Mouse (Mus musculus) embryonic facial prominence, embryonic 10.5 days (tissue): Measurements from ENCODE around the gene Znhit2. TPM values are rescaled to one million over a fixed set of nuclear protein-coding genes. Genes with fewer than 3 reads are reported as not detected.
"Not testable (repeated sequence)": the region's sequence is repeated elsewhere in the genome, so short reads cannot be mapped to it uniquely, and the experiment has no call there.

Experiments
- DNase-seq: peaks from one replicate; pipeline ENCODE4 v3.0.0-alpha.2; 2017; ENCODE audit warnings: low spot score
- H3K27ac ChIP-seq: fragments of 300-500 bp; sonication (generic); replicated peaks from 2 replicates; pipeline ENCODE4 v1.5.1; 2016; ENCODE audit warnings: mild to moderate bottlenecking
- H3K27me3 ChIP-seq: fragments of 300-500 bp; sonication (generic); replicated peaks from 2 replicates; pipeline ENCODE4 v1.6.1; 2016; ENCODE audit warnings: low read depth, mild to moderate bottlenecking; ENCODE audit not compliant: poor library complexity, severe bottlenecking
- H3K36me3 ChIP-seq: fragments of 300-500 bp; sonication (generic); replicated peaks from 2 replicates; pipeline ENCODE4 v1.6.1; 2016; ENCODE audit warnings: mild to moderate bottlenecking, moderate library complexity
- H3K4me1 ChIP-seq: fragments of 300-500 bp; sonication (generic); 2 replicates; pipeline ENCODE4 v1.6.1; 2016
- H3K4me3 ChIP-seq: fragments of 300-500 bp; sonication (generic); 2 replicates; pipeline ENCODE4 v1.5.1; 2016; ENCODE audit warnings: mild to moderate bottlenecking, moderate library complexity
- H3K9me3 ChIP-seq: fragments of 300-500 bp; sonication (generic); 2 replicates; pipeline ENCODE4 v1.6.1; 2016; ENCODE audit warnings: mild to moderate bottlenecking
- WGBS: fragments of 180-500 bp; shearing (Covaris S2); methylation state at CpG from one replicate; pipeline ENCODE4 v1.1.7; 2016; 5-methylcytosine and 5-hydroxymethylcytosine counted together
- polyA plus RNA-seq: library from polyadenylated mRNA; unstranded; fragments of >200 nt; fragmentation: Nextera tagmentation; extraction: Ambion mirVana; gene quantifications from 2 replicates; pipeline ENCODE4 v1.2.1, GENCODE M21; 2016

The Znhit2 gene
- polyA plus RNA-seq, 1 experiment from 2014 or later, result 35.6 TPM

DNA sequence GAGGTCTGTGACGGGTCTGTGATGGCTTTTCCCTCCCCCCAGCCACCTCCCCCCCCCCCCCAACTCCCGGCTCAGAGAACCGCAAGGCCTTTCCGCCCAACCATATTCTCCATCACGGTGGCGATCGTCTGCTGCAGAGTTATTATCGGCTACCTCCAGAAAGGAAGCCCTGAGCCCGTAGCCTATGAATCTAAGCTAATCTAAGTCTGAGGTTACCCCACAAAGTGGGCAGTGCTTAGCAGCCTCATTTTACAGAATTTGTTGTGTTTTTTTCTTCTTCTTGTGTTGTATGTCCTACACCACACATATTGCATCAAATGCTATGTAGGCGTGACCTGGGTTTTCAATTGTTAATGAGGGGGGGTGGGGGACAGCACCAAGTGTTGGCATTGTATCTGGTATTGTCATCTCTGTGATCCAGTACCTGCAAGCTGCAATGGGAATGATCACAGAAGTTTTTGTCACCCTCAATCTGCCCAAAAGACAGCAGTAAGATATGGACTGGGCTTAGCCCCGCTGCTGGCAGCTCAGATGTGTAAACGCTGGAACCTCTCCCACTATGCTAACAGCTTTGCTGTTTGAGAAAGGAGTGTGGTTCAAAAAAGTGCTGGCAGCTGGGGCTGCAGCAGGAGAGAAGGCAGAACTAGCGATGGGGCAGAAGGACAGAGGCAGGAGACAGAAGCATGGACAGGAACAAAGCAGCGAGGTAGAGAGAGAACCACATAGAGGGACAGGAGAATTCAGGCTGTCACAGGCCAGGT lies 30.3 kb upstream of the Znhit2 start:
- Histone ChIP-seq H3K36me3 (no peaks in the 10 kb centered on the region), H3K27me3 (no peaks in the 10 kb centered on the region), H3K27ac (no peak overlapping the region), H3K4me3 (no peak overlapping the region), H3K4me1 (no peaks in the 10 kb centered on the region), H3K9me3 (no peaks in the 10 kb centered on the region)
- DNase-seq, result no peak
- 78% methylated on average over 14 of the region's 14 CpGs for WGBS

DNA sequence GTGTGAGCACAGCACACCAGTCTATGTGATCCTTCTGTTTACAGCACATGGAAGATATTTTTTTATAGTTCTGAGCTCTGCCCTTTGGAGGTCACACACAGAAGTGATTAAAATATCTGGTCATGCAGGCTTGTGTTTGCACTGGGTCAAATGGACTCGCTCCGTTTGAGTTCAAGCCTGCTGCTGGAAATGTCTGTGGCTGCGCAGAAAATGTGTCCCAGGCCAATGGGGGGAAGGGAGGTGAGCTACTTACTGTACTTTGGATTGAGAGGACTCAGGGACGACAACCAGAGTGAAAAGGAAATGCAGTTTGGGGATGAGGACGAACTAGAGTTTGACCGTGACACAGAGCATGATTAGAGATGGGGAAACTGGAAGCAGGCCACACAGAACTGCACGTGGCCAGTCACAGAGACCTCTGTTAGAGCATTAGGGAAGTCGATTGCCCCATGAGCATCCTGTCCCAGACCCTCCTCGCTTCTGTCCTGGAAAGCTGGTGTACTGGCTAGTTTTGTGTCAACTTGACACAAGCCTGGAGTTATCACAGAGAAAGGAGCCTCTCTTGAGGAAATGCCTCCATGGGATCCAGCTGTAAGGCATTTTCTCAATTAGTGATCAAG lies 24.9 kb upstream of the Znhit2 start:
- 69% methylated on average over 9 of the region's 9 CpGs for WGBS
- DNase-seq, result no peak
- Histone ChIP-seq H3K36me3 (no peaks in the 10 kb centered on the region), H3K4me1 (peaks cover 5% of the 10 kb centered on the region), H3K27ac (no peak overlapping the region; the same call in 1 of the 2 replicates), H3K9me3 (no peaks in the 10 kb centered on the region), H3K4me3 (no peak overlapping the region), H3K27me3 (no peaks in the 10 kb centered on the region)

DNA sequence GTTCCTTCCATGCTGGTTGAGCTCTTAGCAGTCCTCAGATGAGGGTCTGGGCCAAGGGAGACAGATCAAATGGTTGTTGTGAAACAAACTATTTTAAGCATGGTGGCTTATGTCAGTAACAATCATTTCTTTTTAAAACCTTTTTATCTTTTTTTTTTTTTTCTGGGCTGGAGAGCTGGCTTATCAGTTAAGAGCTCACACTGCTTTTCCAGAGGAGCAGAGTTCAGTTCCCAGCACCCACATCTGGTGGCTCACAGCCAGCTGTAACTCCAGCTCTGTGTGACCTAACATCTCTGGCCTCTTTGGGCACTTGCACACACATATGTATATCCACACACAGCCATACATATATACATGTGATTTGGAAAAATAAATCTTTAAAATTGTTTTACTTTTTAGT lies 23.3 kb upstream of the Znhit2 start:
- no peak for DNase-seq
- Histone ChIP-seq H3K9me3 (no peaks in the 10 kb centered on the region), H3K36me3 (no peaks in the 10 kb centered on the region), H3K4me3 (no peak overlapping the region), H3K27ac (no peak overlapping the region), H3K27me3 (no peaks in the 10 kb centered on the region), H3K4me1 (peaks cover 5% of the 10 kb centered on the region)

DNA sequence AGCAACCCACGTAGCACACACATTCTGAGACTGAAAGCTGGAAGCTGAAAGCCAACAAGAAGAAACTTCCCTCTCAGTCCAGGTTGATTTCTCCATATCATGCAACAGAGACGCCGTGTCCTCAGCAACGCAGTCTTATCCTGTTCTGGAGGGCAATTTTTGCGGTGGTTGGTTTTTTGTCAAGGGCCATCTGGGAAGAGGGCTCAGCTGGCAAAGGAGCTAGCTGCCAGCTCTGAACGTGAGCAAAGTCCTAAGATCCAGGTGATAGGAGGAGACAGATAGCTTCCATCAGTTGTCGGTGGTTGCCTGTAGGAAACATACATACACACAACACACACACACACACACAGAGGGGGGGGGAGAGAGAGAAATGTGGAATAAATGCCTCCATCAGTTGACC lies 22.7 kb upstream of the Znhit2 start:
- no peaks in the 10 kb centered on the region for H3K36me3 ChIP-seq
- no peak for DNase-seq
- H3K27me3 ChIP-seq, result no peaks in the 10 kb centered on the region
- 87% methylated on average over 7 of the region's 7 CpGs for WGBS
- no peak overlapping the region for H3K4me3 ChIP-seq
- H3K9me3 ChIP-seq, result no peaks in the 10 kb centered on the region
- no peak overlapping the region for H3K27ac ChIP-seq
- peaks cover 5% of the 10 kb centered on the region for H3K4me1 ChIP-seq

DNA sequence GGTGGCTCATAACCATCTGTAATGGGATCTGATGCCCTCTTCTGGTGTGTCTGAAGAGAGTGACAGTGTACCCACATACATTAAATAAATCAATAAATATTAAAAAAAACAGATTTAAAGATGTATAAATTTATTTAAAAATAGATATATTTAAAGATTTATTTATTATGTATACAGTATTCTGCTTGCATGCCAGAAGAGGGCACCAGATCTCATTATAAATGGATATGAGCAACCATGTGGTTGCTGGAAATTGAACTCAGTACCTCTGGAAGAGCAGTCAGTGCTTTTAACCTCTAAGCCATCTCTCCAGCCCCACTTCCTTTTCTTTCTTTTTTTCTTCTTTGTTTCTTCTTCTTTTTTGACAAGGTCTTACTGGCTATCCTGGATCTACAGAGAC lies 21.0 kb upstream of the Znhit2 start:
- H3K27ac ChIP-seq, result no peak overlapping the region
- no peak overlapping the region for H3K4me3 ChIP-seq
- no peaks in the 10 kb centered on the region for H3K9me3 ChIP-seq
- H3K27me3 ChIP-seq, result no peaks in the 10 kb centered on the region
- DNase-seq, result no peak
- no peaks in the 10 kb centered on the region for H3K36me3 ChIP-seq
- peaks cover 6% of the 10 kb centered on the region for H3K4me1 ChIP-seq

DNA sequence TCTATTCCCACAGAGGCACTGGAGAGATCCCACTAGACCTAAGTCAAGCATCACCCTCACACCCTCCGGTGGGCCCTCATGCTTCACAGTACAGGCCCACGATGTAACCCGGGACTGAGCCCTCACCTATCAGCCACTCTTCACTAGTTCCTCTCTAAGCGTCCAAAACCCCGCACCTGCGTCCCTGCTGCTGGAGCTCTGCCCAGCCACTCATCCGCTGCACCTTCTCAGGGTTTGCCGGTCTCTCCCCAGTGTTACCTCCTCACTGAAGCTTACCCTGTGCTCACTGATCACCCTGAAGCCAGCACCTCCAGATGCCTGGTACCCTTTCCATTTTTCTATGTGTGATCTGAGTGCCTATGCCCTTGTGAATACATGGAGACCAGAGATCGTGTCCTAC lies 18.7 kb upstream of the Znhit2 start:
- no peak overlapping the region; the same call in 1 of the 2 replicates for H3K4me3 ChIP-seq
- no peaks in the 10 kb centered on the region for H3K9me3 ChIP-seq
- 86% methylated on average over 9 of the region's 9 CpGs for WGBS
- H3K4me1 ChIP-seq, result peaks cover 10% of the 10 kb centered on the region
- no peaks in the 10 kb centered on the region for H3K36me3 ChIP-seq
- H3K27me3 ChIP-seq, result no peaks in the 10 kb centered on the region
- H3K27ac ChIP-seq, result 0 out of 2 replicates have a peak overlapping the region, but pooled peaks have one; percentile 4
- DNase-seq, result no peak

DNA sequence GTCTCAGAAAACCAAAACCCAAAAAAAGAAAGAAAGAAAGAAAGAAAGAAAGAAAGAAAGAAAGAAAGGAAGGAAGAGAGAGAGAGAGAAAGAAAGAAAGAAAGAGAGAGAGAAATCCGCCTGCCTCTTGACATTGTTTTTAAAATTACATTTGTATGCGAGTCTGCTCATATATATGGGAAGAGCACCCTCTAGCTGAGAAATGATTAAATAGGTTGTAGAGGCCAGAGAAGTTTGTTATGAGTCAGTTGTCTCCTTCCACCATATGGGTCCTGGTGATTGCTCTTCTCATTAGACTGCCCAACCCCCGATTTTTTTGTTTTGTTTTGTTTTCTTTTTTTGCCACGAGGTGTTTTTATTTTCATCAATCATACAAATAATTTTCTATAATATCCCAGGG lies 16.9 kb upstream of the Znhit2 start:
- DNase-seq, H3K27ac ChIP-seq, H3K27me3 ChIP-seq, H3K4me3 ChIP-seq, H3K9me3 ChIP-seq: not testable (repeated sequence)
- 80% methylated on average over 4 of the region's 4 CpGs for WGBS
- Histone ChIP-seq H3K36me3 (peaks cover 13% of the 10 kb centered on the region), H3K4me1 (peaks cover 26% of the 10 kb centered on the region)

DNA sequence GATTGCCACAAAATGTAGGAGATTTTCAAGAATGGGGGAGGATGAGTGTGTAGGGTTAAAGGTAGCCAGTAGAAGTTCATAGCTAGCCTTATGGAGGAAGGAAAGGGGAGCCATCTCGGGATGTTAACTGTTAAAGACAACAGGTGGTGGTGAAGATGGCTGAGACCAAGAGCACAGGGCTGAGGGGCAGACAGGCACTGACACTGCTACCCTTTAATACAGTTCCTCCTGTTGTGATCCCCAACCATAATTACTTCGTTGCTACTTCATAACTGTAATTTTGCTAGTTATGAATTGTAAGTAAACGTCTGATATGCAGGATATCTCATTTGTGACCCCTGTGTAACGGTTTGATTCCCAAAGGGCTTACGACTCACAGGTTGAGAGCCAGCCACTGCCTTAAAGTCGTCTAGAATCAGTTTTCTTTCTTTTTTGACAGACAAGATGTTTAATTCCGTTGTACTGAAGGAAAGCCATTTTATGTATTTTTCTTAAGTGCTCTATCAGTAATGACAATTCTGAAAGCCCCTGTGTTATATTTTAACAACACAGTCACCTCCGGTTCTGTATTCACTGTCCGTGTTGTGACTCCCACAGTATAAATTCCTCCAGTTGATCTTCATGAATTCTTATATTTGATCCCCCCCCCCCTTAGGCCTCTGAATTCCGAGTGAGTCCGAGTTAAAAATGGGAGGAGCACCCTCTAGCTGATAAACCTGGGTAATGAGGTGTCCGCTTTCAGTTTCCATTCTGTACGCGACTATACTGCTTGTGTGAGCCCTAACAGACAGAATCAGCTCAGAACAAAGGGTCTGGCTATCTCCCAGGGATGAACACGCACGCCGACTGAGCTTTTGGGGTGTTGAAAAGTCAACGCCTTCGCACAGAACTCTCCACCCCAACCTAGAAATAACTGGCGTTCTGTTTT lies 15.4 kb upstream of the Znhit2 start:
- DNase-seq, result no peak
- H3K4me1 ChIP-seq, result peaks cover 26% of the 10 kb centered on the region
- 24% methylated on average over 20 of the region's 20 CpGs for WGBS
- peak overlapping the region; percentile 82 for H3K4me3 ChIP-seq
- H3K36me3 ChIP-seq, result peaks cover 28% of the 10 kb centered on the region
- no peaks in the 10 kb centered on the region for H3K9me3 ChIP-seq
- peak overlapping the region; percentile 99 for H3K27ac ChIP-seq
- H3K27me3 ChIP-seq, result no peaks in the 10 kb centered on the region

DNA sequence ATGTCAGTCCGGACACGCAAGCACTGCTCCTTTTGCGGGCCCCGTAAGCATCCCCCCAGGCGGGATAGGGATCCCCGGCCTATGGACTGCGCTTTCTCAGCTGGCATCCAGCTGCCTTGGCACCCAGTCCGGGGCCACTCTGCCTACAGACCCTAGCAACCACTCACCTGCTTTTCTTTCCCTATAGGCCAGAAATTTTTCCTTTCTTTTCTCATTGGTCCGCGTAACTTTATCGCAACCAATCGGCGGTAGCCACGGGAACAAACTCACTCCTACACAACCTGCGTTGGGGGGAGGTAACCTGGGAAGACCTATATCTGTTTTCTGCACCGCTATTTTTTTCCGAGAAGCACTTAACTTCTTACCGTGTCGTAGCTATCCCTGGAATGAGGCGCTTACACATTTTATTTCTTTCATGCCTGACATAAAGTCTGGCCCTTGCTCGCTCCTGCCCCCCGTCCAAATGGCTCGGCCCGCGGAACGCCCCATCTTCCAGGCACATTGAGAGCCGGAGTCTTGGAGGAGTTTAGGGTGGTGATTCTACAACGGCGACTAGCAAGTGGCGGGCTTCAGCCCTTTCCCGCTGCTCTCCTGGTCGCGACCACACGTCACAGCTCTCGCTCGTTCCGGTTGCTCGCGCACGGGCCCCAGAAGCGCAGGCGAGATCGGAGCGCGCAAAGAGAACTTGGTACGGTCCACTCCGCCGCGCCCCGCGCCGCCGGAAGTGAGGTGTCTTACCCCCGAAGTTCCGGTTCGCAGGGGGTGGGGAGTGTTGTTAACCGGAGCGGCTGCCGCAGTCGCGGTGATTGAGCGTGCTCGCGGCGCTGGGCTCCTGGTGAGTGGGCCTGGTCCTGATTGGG lies 14.5 kb upstream of the Znhit2 start, which contains the start of gene Syvn1:
Gene Syvn1, plus strand, starts transcription at position 283 of the 860 bp plus-strand sequence.
- peak within 1 kb of the TSS; percentile 99 for H3K27ac ChIP-seq
- H3K27me3 ChIP-seq, result no peaks in the 10 kb centered on the region
- H3K36me3 ChIP-seq, result peaks cover 37% of the 10 kb centered on the region
- under 1% methylated on average over 65 of the region's 65 CpGs for WGBS
- no peaks in the 10 kb centered on the region for H3K9me3 ChIP-seq
- peaks cover 26% of the 10 kb centered on the region for H3K4me1 ChIP-seq
- DNase-seq, result peak; percentile 93
- peak within 1 kb of the TSS; percentile 82 for H3K4me3 ChIP-seq

DNA sequence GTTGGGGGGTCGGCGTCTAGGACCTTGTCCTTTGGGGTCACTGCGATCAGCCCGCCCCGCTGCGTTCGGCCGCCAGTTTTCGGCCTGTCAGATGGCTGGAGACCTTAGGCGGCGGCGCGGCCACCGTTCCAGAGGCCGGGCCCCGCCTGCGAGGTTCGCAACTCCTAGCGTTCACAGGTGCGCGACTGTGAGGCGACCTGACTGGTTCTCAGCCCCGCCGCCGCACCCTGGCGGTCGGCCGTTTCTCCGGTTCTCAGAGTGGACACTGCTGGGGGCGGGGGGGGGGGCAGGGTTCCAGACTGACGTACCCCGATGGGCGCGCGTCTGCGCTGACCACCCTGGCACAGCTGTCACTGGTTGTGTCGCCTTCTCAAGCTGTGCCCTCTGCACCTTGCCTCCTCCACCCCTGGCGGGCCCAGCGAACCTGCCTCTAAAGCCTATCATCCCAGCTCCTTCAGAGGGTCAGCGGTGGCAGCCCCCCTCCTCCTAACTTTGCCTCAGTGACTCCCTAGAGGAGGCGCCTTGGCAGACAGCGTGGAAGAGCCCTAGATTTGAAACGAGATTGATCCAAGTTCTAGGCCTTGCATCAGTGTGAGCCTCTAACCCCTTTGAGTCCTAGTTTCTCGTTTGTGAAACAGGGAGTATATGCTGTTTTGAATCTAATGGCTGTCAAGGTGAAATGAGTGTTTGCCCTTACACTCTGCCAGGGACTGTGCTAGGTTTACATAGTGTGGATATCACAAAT lies 13.7 kb upstream of the Znhit2 start:
- Histone ChIP-seq H3K9me3 (no peaks in the 10 kb centered on the region), H3K36me3 (peaks cover 45% of the 10 kb centered on the region), H3K27ac (peak overlapping the region; percentile 99), H3K27me3 (no peaks in the 10 kb centered on the region), H3K4me3 (peak overlapping the region; percentile 82), H3K4me1 (peaks cover 26% of the 10 kb centered on the region)
- no peak for DNase-seq
- 2% methylated on average over 44 of the region's 44 CpGs for WGBS

DNA sequence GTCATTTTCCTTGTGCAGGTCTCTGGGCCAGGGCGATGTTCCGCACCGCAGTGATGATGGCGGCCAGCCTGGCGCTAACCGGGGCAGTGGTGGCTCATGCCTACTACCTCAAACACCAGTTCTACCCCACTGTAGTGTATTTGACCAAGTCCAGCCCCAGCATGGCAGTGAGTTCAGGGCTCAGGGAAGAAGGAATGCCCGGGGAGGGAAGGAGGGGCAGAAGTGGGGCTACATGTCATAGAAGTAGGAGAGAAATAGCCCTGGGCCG lies 13.2 kb upstream of the Znhit2 start:
- H3K4me1 ChIP-seq, result peaks cover 26% of the 10 kb centered on the region
- DNase-seq, result no peak
- H3K36me3 ChIP-seq, result peaks cover 50% of the 10 kb centered on the region
- H3K4me3 ChIP-seq, result peak overlapping the region; percentile 82
- WGBS, result 90% methylated on average over 8 of the region's 8 CpGs
- no peaks in the 10 kb centered on the region for H3K27me3 ChIP-seq
- H3K9me3 ChIP-seq, result no peaks in the 10 kb centered on the region
- H3K27ac ChIP-seq, result no peak overlapping the region; the same call in 1 of the 2 replicates
